Mouse (Mus musculus) neural tube, embryonic 13.5 days (tissue): ENCODE results near the gene Ano9. TPM values are rescaled to one million over a fixed set of nuclear protein-coding genes. Genes with fewer than 3 reads are reported as not detected.

Experiments used
- ATAC-seq: fragments of 200-750 bp; cut with Nextera tagmentation; 2 replicates; pipeline ENCODE4 v1.8.0; 2017; ENCODE audit warnings: low read depth, mild to moderate bottlenecking, moderate TSS enrichment, moderate library complexity
- H3K27ac ChIP-seq: fragments of 300-500 bp; sonication (generic); replicated peaks from 2 replicates; pipeline ENCODE4 v1.5.1; 2015; ENCODE audit warnings: moderate library complexity, mild to moderate bottlenecking, inconsistent platforms
- H3K27me3 ChIP-seq: fragments of 300-500 bp; sonication (generic); 2 replicates; pipeline ENCODE4 v1.6.1; 2015; ENCODE audit warnings: mild to moderate bottlenecking, inconsistent platforms
- H3K36me3 ChIP-seq: fragments of 300-500 bp; sonication (generic); 2 replicates; pipeline ENCODE4 v1.6.1; 2015; ENCODE audit warnings: mild to moderate bottlenecking, inconsistent platforms
- H3K4me1 ChIP-seq: fragments of 300-500 bp; sonication (generic); replicated peaks from 2 replicates; pipeline ENCODE4 v1.6.1; 2015; ENCODE audit warnings: inconsistent platforms
- H3K4me2 ChIP-seq: fragments of 300-500 bp; sonication (generic); 2 replicates; pipeline ENCODE4 v1.6.1; 2015; ENCODE audit warnings: inconsistent platforms, mild to moderate bottlenecking, moderate library complexity
- H3K4me3 ChIP-seq: fragments of 300-500 bp; sonication (generic); 2 replicates; pipeline ENCODE4 v1.5.1; 2015; ENCODE audit warnings: mild to moderate bottlenecking, inconsistent platforms
- H3K9ac ChIP-seq: fragments of 300-500 bp; sonication (generic); 2 replicates; pipeline ENCODE4 v1.6.1; 2015; ENCODE audit warnings: moderate library complexity, mild to moderate bottlenecking, inconsistent platforms
- H3K9me3 ChIP-seq: fragments of 300-500 bp; sonication (generic); 2 replicates; pipeline ENCODE4 v1.6.1; 2016; ENCODE audit warnings: inconsistent platforms
- WGBS: fragments of 180-500 bp; shearing (Covaris S2); methylation state at CpG from one replicate; pipeline ENCODE4 v1.1.7; 2015; 5-methylcytosine and 5-hydroxymethylcytosine counted together
- polyA plus RNA-seq: library from polyadenylated mRNA; unstranded; fragments of >200 nt; fragmentation: Nextera tagmentation; extraction: Ambion mirVana; gene quantifications from 2 replicates; pipeline ENCODE4 v1.2.1, GENCODE M21; 2015

Gene Ano9
- polyA plus RNA-seq, result 0.27 TPM in 1 of 2 replicates, not detected in the other

- Histone ChIP-seq H3K36me3 (no peaks in the 10 kb centered on the region), H3K27me3 (peaks cover 11% of the 10 kb centered on the region), H3K27ac (no peak within 1 kb of the TSS), H3K9ac (no peak within 1 kb of the TSS), H3K9me3 (no peaks in the 10 kb centered on the region), H3K4me3 (no peak within 1 kb of the TSS), H3K4me1 (no peaks in the 10 kb centered on the region), H3K4me2 (no peak within 1 kb of the TSS)
- ATAC-seq, result no peak
- 16% methylated on average over 9 of the region's 9 CpGs for WGBS
Measured at GRCm38 (mm10) chr7:141117636-141118035, at the start of gene Ano9. Ano9 (minus strand) TSS chr7:141117806.

DNA sequence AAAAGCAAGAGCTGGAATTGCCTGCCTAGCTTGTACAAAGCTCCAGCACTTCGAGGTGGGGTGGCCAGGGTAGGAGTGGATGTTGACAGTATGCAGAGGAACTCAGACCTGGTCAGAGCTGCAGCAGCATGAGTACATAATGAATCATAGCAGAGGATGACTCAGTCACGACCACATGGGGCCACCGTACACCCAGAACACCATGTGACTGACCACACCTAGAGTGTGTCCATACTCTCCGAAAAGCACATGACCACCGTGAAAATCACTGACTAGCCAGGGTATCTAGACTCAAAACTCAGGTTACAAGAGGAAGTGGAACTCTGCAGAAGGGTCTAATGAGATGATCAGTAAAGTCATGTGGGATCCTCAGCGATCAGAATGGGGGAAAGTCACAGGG, 47.2 kb upstream of the Ano9 start:
- H3K36me3 ChIP-seq, result peaks cover 56% of the 10 kb centered on the region
- no peak overlapping the region for H3K27ac ChIP-seq
- 91% methylated on average over 6 of the region's 6 CpGs for WGBS
- no peak overlapping the region for H3K4me3 ChIP-seq
- peaks cover 17% of the 10 kb centered on the region for H3K4me1 ChIP-seq
- H3K4me2 ChIP-seq, result no peak overlapping the region
- no peak overlapping the region for H3K9ac ChIP-seq
- no peak for ATAC-seq
- no peaks in the 10 kb centered on the region for H3K27me3 ChIP-seq
- no peaks in the 10 kb centered on the region for H3K9me3 ChIP-seq

DNA sequence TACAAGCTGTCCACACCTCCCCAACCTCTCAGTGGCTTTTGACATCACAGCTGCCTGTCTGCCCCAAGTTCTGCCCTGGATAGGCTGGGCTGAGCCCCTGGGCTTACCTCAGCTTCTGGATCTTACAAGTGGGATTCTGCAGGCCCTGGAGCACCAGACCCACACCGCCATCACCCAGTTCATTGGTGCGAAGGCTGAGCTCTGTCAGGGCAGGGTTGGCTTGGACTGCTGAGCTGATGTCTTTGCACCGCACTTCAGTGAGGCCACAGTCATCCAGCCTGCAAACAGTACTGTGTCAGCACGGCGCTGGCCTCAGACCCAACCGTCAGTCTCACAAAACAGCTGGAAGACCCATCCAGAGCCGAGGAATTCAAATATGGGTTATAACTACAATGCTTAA, 46.8 kb upstream of the Ano9 start:
- no peak overlapping the region for H3K4me2 ChIP-seq
- H3K36me3 ChIP-seq, result peaks cover 61% of the 10 kb centered on the region
- no peak for ATAC-seq
- H3K9me3 ChIP-seq, result no peaks in the 10 kb centered on the region
- peaks cover 17% of the 10 kb centered on the region for H3K4me1 ChIP-seq
- H3K4me3 ChIP-seq, result no peak overlapping the region
- WGBS, result 95% methylated on average over 7 of the region's 7 CpGs
- no peak overlapping the region for H3K27ac ChIP-seq
- no peaks in the 10 kb centered on the region for H3K27me3 ChIP-seq
- no peak overlapping the region for H3K9ac ChIP-seq

- Histone ChIP-seq H3K36me3 (peaks cover 81% of the 10 kb centered on the region), H3K4me2 (no peak overlapping the region), H3K9me3 (no peaks in the 10 kb centered on the region), H3K27me3 (no peaks in the 10 kb centered on the region), H3K4me1 (no peaks in the 10 kb centered on the region), H3K9ac (no peak overlapping the region), H3K27ac (no peak overlapping the region), H3K4me3 (no peak overlapping the region)
- ATAC-seq, result no peak
- 90% methylated on average over 9 of the region's 9 CpGs for WGBS
Measured at GRCm38 (mm10) chr7:141155362-141155761, 37.8 kb upstream of the Ano9 start.

- peaks cover 6% of the 10 kb centered on the region; the same call in 1 of the 2 replicates for H3K4me1 ChIP-seq
- no peaks in the 10 kb centered on the region for H3K27me3 ChIP-seq
- no peak overlapping the region for H3K4me3 ChIP-seq
- no peak overlapping the region for H3K9ac ChIP-seq
- H3K9me3 ChIP-seq, result no peaks in the 10 kb centered on the region
- 81% methylated on average over 4 of the region's 4 CpGs for WGBS
- H3K4me2 ChIP-seq, result no peak overlapping the region
- peaks cover 60% of the 10 kb centered on the region for H3K36me3 ChIP-seq
- ATAC-seq, result no peak
- no peak overlapping the region for H3K27ac ChIP-seq
Measured at GRCm38 (mm10) chr7:141148639-141149038, 31.0 kb upstream of the Ano9 start.

DNA sequence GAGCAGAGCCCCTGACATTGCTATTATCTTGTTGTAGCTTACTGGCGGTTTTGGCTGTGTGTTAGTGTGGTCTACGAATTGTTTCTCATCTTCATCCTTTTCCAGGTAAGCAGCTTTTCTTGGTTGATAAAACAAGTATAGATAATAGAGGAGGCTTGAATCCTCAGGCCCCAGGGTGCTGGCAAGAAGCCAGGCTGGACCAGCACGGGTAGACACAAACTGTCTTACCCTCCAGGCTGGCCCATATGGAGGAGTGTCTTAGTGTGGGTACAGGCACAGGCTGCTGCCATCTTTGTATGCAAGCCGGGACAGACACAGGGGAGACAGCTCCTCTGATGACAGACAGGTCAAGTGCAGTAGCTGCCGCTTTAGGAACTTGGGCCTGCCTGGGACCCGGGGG, 29.4 kb upstream of the Ano9 start:
- 73% methylated on average over 6 of the region's 6 CpGs for WGBS
- peaks cover 6% of the 10 kb centered on the region; the same call in 1 of the 2 replicates for H3K4me1 ChIP-seq
- H3K27me3 ChIP-seq, result no peaks in the 10 kb centered on the region
- no peak for ATAC-seq
- H3K27ac ChIP-seq, result no peak overlapping the region; the same call in 1 of the 2 replicates
- H3K4me3 ChIP-seq, result no peak overlapping the region
- H3K4me2 ChIP-seq, result no peak overlapping the region
- H3K9me3 ChIP-seq, result no peaks in the 10 kb centered on the region
- H3K36me3 ChIP-seq, result peaks cover 58% of the 10 kb centered on the region
- no peak overlapping the region for H3K9ac ChIP-seq

DNA sequence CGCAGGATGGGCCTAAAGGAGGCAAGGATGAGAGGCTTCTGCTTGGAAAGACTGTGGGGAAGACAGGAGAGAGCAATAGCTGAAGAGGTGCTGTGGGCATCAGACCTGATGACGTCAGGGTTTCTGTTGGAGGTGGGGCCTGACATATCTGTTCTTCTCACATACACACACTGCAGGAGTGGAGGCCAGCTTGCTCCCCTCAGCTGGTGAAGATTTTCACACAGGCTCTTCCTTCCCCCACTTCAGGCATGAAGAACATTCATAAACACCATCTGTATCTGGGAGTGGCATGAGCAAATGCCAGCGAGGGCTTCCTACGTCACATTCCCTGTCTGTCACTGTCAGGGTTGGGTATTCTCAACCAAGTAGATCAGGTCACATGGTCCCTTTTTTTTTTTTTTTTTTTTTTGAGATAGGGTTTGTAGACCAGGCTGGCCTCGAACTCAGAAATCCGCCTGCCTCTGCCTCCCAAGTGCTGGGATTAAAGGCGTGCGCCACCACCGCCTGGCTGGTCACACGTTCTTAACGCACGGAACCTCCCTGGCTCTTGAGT, 28.5 kb upstream of the Ano9 start:
- no peak overlapping the region for H3K9ac ChIP-seq
- no peaks in the 10 kb centered on the region for H3K27me3 ChIP-seq
- H3K27ac ChIP-seq, result no peak overlapping the region
- no peak overlapping the region for H3K4me2 ChIP-seq
- H3K4me3 ChIP-seq, result no peak overlapping the region
- H3K4me1 ChIP-seq, result peaks cover 6% of the 10 kb centered on the region; the same call in 1 of the 2 replicates
- ATAC-seq, result no peak
- H3K9me3 ChIP-seq, result no peaks in the 10 kb centered on the region
- peaks cover 49% of the 10 kb centered on the region for H3K36me3 ChIP-seq
- 96% methylated on average over 12 of the region's 12 CpGs for WGBS

- Histone ChIP-seq H3K9ac (no peak overlapping the region), H3K27ac (no peak overlapping the region), H3K4me2 (no peak overlapping the region), H3K4me3 (no peak overlapping the region), H3K27me3 (no peaks in the 10 kb centered on the region), H3K36me3 (peaks cover 42% of the 10 kb centered on the region), H3K4me1 (peaks cover 6% of the 10 kb centered on the region; the same call in 1 of the 2 replicates), H3K9me3 (no peaks in the 10 kb centered on the region)
- 80% methylated on average over 1 of the region's 1 CpGs for whole genome bisulfite sequencing
- no peak for ATAC-seq
Measured at GRCm38 (mm10) chr7:141145403-141145802, 27.8 kb upstream of the Ano9 start.

GRCm38 (mm10) chr7:141144650-141145049, 27.0 kb upstream of the Ano9 start:
- 89% methylated on average over 3 of the region's 3 CpGs for WGBS
- no peak overlapping the region for H3K27ac ChIP-seq
- peaks cover 45% of the 10 kb centered on the region for H3K36me3 ChIP-seq
- H3K9ac ChIP-seq, result no peak overlapping the region
- H3K9me3 ChIP-seq, result no peaks in the 10 kb centered on the region
- H3K4me1 ChIP-seq, result peaks cover 6% of the 10 kb centered on the region; the same call in 1 of the 2 replicates
- no peaks in the 10 kb centered on the region for H3K27me3 ChIP-seq
- ATAC-seq, result no peak
- no peak overlapping the region for H3K4me3 ChIP-seq
- no peak overlapping the region for H3K4me2 ChIP-seq

DNA sequence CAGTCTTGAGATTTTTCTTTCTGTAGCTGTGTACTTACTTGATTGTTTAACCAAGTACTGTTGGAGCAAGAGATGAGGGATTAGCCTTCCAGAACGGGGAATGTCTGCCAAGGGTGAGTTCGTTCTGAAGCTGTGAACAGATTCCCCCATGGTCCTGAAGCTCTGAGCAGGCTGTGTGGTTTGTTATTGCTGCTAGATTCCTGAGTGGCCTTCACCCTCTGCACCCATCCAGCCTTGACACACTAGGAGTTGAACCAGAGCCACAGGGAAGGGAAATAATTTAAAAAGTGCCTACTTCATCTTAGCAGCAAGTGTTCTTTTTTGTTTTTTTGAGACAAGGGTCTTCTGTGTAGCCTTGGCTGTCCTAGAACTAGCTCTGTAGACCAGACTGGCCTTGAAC, 26.3 kb upstream of the Ano9 start:
- H3K27ac ChIP-seq, result no peak overlapping the region
- no peaks in the 10 kb centered on the region for H3K9me3 ChIP-seq
- peaks cover 49% of the 10 kb centered on the region for H3K36me3 ChIP-seq
- H3K4me3 ChIP-seq, result no peak overlapping the region
- H3K9ac ChIP-seq, result no peak overlapping the region
- peaks cover 6% of the 10 kb centered on the region; the same call in 1 of the 2 replicates for H3K4me1 ChIP-seq
- no peak overlapping the region for H3K4me2 ChIP-seq
- no peaks in the 10 kb centered on the region for H3K27me3 ChIP-seq
- ATAC-seq, result no peak
- 85% methylated on average over 2 of the region's 2 CpGs for WGBS

GRCm38 (mm10) chr7:141143112-141143511, 25.5 kb upstream of the Ano9 start:
- no peak overlapping the region for H3K4me3 ChIP-seq
- no peak for ATAC-seq
- H3K4me2 ChIP-seq, result no peak overlapping the region
- no peaks in the 10 kb centered on the region for H3K27me3 ChIP-seq
- H3K4me1 ChIP-seq, result peaks cover 6% of the 10 kb centered on the region; the same call in 1 of the 2 replicates
- no peak overlapping the region; the same call in 1 of the 2 replicates for H3K9ac ChIP-seq
- H3K36me3 ChIP-seq, result peaks cover 52% of the 10 kb centered on the region
- 56% methylated on average over 5 of the region's 5 CpGs for WGBS
- H3K9me3 ChIP-seq, result no peaks in the 10 kb centered on the region
- no peak overlapping the region for H3K27ac ChIP-seq

DNA sequence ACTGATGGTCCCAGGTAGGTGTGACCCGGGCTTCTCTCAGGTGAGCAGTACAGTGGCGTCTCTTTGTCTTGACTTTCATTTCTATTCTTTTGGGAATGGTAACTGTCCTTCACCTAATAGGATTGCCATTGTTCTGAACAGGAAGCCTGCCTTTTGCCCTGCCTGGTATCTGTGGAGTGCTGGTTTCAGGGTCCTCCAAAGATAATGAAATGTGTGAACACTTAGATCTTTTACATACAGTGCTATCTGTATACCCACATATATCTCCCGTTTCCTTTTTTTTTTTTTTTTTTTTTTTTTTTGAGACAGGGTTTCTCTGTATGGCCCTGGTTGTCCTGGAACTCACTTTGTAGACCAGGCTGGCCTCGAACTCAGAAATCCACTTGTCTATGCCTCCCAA, 23.7 kb upstream of the Ano9 start:
- no peak overlapping the region for H3K4me3 ChIP-seq
- H3K27me3 ChIP-seq, result no peaks in the 10 kb centered on the region
- H3K9ac ChIP-seq, result no peak overlapping the region
- 91% methylated on average over 4 of the region's 4 CpGs for WGBS
- no peak overlapping the region for H3K27ac ChIP-seq
- no peaks in the 10 kb centered on the region for H3K9me3 ChIP-seq
- no peak for ATAC-seq
- H3K4me1 ChIP-seq, result no peaks in the 10 kb centered on the region
- H3K36me3 ChIP-seq, result peaks cover 62% of the 10 kb centered on the region
- no peak overlapping the region for H3K4me2 ChIP-seq
